Mouse (Mus musculus) kidney, adult 2 months (tissue): ENCODE results near the gene Wdr86. TPM values are rescaled to one million over a fixed set of nuclear protein-coding genes. Genes with fewer than 3 reads are reported as not detected.
A peak's percentile ranks its signal among the peaks of the same experiment; 100 is the strongest.
"Not testable (repeated sequence)": the region's sequence is repeated elsewhere in the genome, so short reads cannot be mapped to it uniquely, and the experiment has no call there.

Source experiments
- DNase-seq: peaks from one replicate; pipeline ENCODE4 v3.0.0; 2021
- H3K27ac ChIP-seq: fragments of 200-500 bp; 2 replicates; pipeline ENCODE4 v1.5.1; 2012; ENCODE audit warnings: low read depth, low read length, control low read depth, inconsistent platforms; ENCODE audit not compliant: insufficient read depth
- H3K27me3 ChIP-seq: fragments of 200-500 bp; replicated peaks from 2 replicates; pipeline ENCODE4 v1.6.1; 2012; ENCODE audit warnings: mild to moderate bottlenecking, moderate library complexity, low read length, inconsistent platforms; ENCODE audit not compliant: control insufficient read depth, insufficient read depth
- H3K36me3 ChIP-seq: fragments of 200-500 bp; 2 replicates; pipeline ENCODE4 v1.6.1; 2012; ENCODE audit warnings: mild to moderate bottlenecking, moderate library complexity, low read length, inconsistent platforms; ENCODE audit not compliant: control insufficient read depth, insufficient read depth
- H3K4me1 ChIP-seq: fragments of 200-500 bp; 2 replicates; pipeline ENCODE4 v1.6.1; 2011; ENCODE audit warnings: low read length; ENCODE audit not compliant: control insufficient read depth, insufficient read depth
- H3K4me3 ChIP-seq: fragments of 200-500 bp; 2 replicates; pipeline ENCODE4 v1.5.1; 2011; ENCODE audit warnings: mild to moderate bottlenecking, low read depth, low read length, control low read depth; ENCODE audit not compliant: insufficient read depth
- CTCF ChIP-seq: fragments of 200-500 bp; conservative IDR thresholded peaks from 2 replicates; pipeline ENCODE4 v1.5.1; 2011; ENCODE audit warnings: low read depth, mild to moderate bottlenecking, control low read depth, low read length, moderate library complexity, mixed read lengths; ENCODE audit not compliant: insufficient read depth, insufficient read length
- POLR2A ChIP-seq: fragments of 200-500 bp; IDR thresholded peaks from one replicate; pipeline ENCODE4 v1.6.1; 2011; ENCODE audit warnings: low read depth, low read length, control low read depth
- WGBS: fragments of 180-500 bp; shearing (Covaris S2); methylation state at CpG from one replicate; pipeline ENCODE4 v1.1.7; 2018; 5-methylcytosine and 5-hydroxymethylcytosine counted together
- polyA plus RNA-seq: library from polyadenylated mRNA; depleted of rRNA; stranded (reverse); fragments of >200 nt; gene quantifications from 2 replicates; pipeline ENCODE4 v1.2.3, GENCODE M21; 2012; rRNA removed

Wdr86 gene
- 7.0 and 8.6 TPM in 2 replicates for polyA plus RNA-seq

DNA sequence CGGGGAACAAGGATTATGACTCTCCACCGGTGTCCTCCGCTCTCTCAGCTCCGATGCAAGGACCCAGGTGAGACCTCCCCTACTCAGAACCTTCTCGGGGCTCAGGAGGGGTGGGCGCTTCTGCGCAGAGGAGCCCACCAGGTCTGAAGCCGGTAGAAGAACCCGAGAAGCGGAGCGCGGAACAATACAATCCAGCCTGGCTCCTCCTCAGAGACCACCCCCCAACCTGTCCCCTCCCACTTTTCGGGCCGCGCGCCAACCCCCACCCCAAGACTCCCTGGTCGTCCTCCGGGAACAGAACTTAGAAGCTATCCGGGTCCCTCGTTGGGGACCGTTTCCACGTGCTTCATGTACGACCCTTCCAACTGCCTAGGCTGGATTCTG is at the start of gene Wdr86:
Wdr86 (minus strand) TSS at position 240 of the 384 bp plus-strand sequence.
- H3K27ac ChIP-seq, result peak within 1 kb of the TSS; percentile 56; the same call in 1 of the 2 replicates
- 4% methylated on average over 23 of the region's 23 CpGs for WGBS
- peak within 1 kb of the TSS; percentile 49 for H3K4me3 ChIP-seq
- no peak for DNase-seq
- no peaks in the 10 kb centered on the region for H3K36me3 ChIP-seq
- TF ChIP-seq POLR2A, result no peak
- no peak for TF ChIP-seq CTCF
- H3K27me3 ChIP-seq, result peaks cover 6% of the 10 kb centered on the region; the same call in 1 of the 2 replicates
- H3K4me1 ChIP-seq, result no peaks in the 10 kb centered on the region; the same call in none of the 2 replicates

GRCm38 (mm10) chr5:24779881-24780512 is 49.5 kb upstream of the Wdr86 start:
- Histone ChIP-seq H3K36me3 (no peaks in the 10 kb centered on the region), H3K4me3 (no peak overlapping the region), H3K27me3 (no peaks in the 10 kb centered on the region), H3K27ac (no peak overlapping the region), H3K4me1 (no peaks in the 10 kb centered on the region)
- TF ChIP-seq POLR2A, result no peak
- peak; percentile 58 for TF ChIP-seq CTCF
- 42% methylated on average over 15 of the region's 15 CpGs for WGBS
- DNase-seq, result peak; percentile 49

DNA sequence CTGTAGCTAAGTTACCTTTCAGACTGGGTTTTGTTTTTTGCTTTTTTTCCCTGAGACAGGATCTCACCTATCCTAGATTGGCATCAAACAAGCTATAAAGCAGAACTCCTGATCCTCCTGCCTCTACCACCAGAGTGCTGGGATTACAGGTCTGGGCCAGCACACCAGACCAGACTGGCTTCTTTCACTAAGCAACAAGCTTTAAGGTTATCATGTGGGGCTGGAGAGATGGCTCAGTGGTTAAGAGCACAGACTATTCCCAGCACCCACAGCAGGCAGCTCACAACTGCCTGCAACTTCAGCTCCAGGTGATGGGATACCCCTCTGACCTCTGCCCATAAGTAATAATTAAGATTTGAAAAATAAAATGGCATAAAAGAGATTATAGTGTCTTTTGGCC is 48.8 kb upstream of the Wdr86 start:
- no peak for DNase-seq
- Histone ChIP-seq H3K27me3 (no peaks in the 10 kb centered on the region), H3K4me3 (no peak overlapping the region), H3K36me3 (no peaks in the 10 kb centered on the region), H3K27ac (no peak overlapping the region), H3K4me1 (no peaks in the 10 kb centered on the region)
- no peak for TF ChIP-seq POLR2A
- no peak for TF ChIP-seq CTCF

- H3K4me3 ChIP-seq, result no peak overlapping the region
- WGBS, result 57% methylated on average over 13 of the region's 13 CpGs
- TF ChIP-seq POLR2A (no peak), CTCF (no peak)
These were observed 48.3 kb upstream of the Wdr86 start for GRCm38 (mm10) chr5:24778843-24779140.

GRCm38 (mm10) chr5:24778082-24778842 is 47.7 kb upstream of the Wdr86 start:
- WGBS, result 39% methylated on average over 17 of the region's 17 CpGs
- Histone ChIP-seq H3K36me3 (no peaks in the 10 kb centered on the region), H3K27me3 (no peaks in the 10 kb centered on the region), H3K4me1 (no peaks in the 10 kb centered on the region), H3K4me3 (no peak overlapping the region), H3K27ac (no peak overlapping the region)
- TF ChIP-seq POLR2A (no peak), CTCF (no peak)
- DNase-seq, result no peak

More at GRCm38 (mm10) chr5:24778843-24779140, 48.3 kb upstream of the Wdr86 start:
- no peaks in the 10 kb centered on the region for H3K4me1 ChIP-seq
- no peaks in the 10 kb centered on the region for H3K36me3 ChIP-seq
- H3K27me3 ChIP-seq, result no peaks in the 10 kb centered on the region
- DNase-seq, result no peak
- no peak overlapping the region for H3K27ac ChIP-seq

DNA sequence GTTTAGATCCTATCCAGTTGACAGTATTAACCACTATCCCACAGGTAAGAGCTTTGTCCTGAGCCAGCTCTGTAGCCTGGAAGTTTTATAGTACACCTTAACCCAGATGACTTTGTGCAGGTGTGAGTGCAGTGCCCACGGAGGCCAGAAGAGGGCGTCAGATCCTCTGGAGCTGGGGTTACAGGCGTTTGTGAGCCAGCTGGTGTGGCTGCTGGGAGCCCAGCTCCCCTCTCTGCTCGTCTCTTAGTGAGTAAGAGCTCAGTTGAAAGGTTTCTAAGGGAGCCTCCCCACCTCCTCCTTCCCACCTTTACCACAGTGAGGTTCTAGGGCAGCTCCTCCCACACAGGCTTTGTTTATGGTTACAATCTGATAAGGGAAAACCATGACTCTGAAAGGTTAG is 46.2 kb upstream of the Wdr86 start:
- TF ChIP-seq CTCF, result no peak
- TF ChIP-seq POLR2A, result no peak

DNA sequence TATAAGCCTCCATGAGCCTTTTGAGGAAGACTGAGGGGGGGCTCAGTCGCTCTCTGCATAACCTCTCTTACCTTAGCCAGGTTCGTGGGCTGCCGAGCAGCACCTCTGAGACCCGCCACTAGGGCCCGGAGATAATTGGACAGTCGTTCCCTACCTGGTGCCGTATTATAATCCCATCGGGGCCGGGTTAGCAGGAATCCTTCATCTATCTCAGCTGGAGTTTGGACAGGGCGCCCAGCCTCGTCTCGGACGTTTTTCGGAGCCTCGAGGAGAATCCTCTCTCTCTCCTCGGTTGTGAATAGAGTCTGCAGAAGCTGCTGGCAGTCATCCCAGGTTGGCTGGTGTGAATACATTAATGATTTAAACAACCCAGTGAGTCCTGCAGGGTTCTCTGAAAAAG is 44.0 kb upstream of the Wdr86 start:
- not testable (repeated sequence) for H3K27me3 ChIP-seq, DNase-seq, H3K4me3 ChIP-seq, H3K4me1 ChIP-seq, H3K36me3 ChIP-seq, H3K27ac ChIP-seq
- 89% methylated on average over 16 of the region's 16 CpGs for WGBS

More for the DNA sequence above, 46.2 kb upstream of the Wdr86 start:
- Histone ChIP-seq H3K4me3 (no peak overlapping the region), H3K27ac (no peak overlapping the region), H3K4me1 (no peaks in the 10 kb centered on the region), H3K27me3 (no peaks in the 10 kb centered on the region), H3K36me3 (no peaks in the 10 kb centered on the region)
- 64% methylated on average over 4 of the region's 4 CpGs for WGBS
- no peak for DNase-seq

- TF ChIP-seq CTCF (no peak), POLR2A (no peak)
- Histone ChIP-seq H3K36me3 (no peaks in the 10 kb centered on the region), H3K4me1 (no peaks in the 10 kb centered on the region), H3K27me3 (no peaks in the 10 kb centered on the region), H3K4me3 (no peak within 1 kb of the TSS), H3K27ac (no peak within 1 kb of the TSS)
- DNase-seq, result no peak
- WGBS, result 62% methylated on average over 18 of the region's 18 CpGs
These were observed 27.3 kb upstream of the Wdr86 start, which contains the start of gene Crygn for GRCm38 (mm10) chr5:24757816-24758215. Crygn (minus strand) TSS chr5:24758008.
